Mouse (Mus musculus): ENCODE measurements around the gene Slc25a26. TPM values are rescaled to one million over a fixed set of nuclear protein-coding genes. Genes with fewer than 3 reads are reported as not detected.
A peak's percentile ranks its signal among the peaks of the same experiment; 100 is the strongest.

The Slc25a26 gene
- polyA plus RNA-seq, 1 experiment from 2014 or later = 5.4 TPM

DNA sequence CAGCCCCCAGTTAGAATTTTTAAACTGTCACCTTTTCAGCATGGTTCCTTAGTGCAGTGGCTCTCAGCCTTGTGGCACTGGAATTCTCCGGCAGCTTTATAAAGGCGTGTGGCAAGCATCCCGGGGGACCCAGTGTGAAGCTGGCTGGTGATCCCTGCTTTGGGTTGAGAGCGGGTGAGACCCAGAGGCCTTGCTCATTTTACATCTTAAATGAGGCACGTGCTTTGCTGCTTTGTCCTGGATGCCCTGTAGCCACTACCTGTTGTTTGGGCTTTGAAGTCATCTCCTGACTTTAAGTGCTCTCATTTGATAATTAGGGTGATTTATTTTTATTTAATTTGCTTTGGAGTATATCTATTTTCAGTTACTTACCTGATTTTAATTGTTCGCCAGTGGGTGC lies 7.8 kb downstream of the Slc25a26 start:
- Histone ChIP-seq H3K9ac (ENCODE audit: low read length) (no peak overlapping the region), H3K4me2 (replicated peaks; ENCODE audit: low read depth) (no peak overlapping the region), H3K4me3 (ENCODE audit: low read depth, low read length) (no peak overlapping the region), H3K27me3 (ENCODE audit: control insufficient read depth, insufficient read depth, low read length) (no peaks in the 10 kb centered on the region), H3K27ac (replicated peaks) (no peak overlapping the region), H3K4me1 (replicated peaks; ENCODE audit: control insufficient read depth, insufficient read depth) (no peaks in the 10 kb centered on the region), H3K36me3 (ENCODE audit: control insufficient read depth, insufficient read depth, low read length) (no peaks in the 10 kb centered on the region), H3K9me3 (ENCODE audit: control insufficient read depth, low read length) (no peaks in the 10 kb centered on the region)
- TF ChIP-seq EP300 (optimal IDR thresholded peaks at IDR 0.05) = no peak
- TF ChIP-seq CTCF (IDR thresholded peaks at IDR 0.05; ENCODE audit: low read depth) = no peak
- ATAC-seq (ENCODE audit: low FRiP score, low TSS enrichment) = no peak
- no peak for DNase-seq (ENCODE audit: low spot score)
- WGBS = 89% methylated on average over 6 of the region's 6 CpGs

DNA sequence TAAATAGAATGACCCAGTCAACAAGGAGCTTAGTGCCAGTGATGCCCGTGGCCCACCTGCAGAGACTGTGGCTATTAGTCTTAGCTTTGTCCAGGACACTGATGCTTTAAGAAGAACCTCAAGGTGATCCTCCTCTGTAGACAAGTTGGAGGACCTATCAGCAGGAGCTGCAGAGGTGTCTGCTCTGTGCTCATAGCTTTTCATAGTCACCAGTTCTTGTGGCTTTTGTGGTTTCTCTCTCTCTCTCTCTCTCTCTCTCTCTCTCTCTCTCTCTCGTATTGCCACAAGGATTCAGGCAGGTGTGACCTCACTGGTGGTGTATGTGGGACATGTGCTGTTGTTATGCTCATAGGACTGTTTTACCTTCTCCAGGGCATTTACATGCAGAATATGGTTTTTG lies 8.7 kb downstream of the Slc25a26 start:
- 73% methylated on average over 2 of the region's 2 CpGs for WGBS
- no peak for DNase-seq (ENCODE audit: low spot score)
- H3K27me3 ChIP-seq (ENCODE audit: control insufficient read depth, insufficient read depth, low read length) = no peaks in the 10 kb centered on the region

DNA sequence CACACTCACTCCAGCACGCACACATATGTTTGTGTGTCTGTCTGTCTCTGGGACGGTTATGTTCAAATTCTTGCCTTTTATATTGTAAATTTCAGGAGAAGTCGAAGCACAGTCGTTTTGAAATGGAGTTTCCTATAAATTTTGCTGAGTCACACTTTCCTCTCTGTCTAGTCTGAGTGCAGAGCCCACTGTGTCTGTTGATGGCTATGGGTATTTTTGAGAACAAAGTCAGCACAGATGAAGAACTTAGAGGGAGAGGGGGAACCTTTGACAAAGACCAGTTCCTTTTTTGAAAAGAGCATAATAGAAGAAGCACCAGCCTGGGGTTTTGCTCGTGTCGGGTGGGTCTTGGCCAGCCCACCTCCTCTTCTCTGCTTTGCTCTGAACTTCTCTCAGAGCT lies 9.1 kb downstream of the Slc25a26 start:
- no peak overlapping the region for H3K9ac ChIP-seq (ENCODE audit: low read length)
- H3K36me3 ChIP-seq (ENCODE audit: control insufficient read depth, insufficient read depth, low read length) = no peaks in the 10 kb centered on the region
- H3K4me3 ChIP-seq (ENCODE audit: low read depth, low read length) = no peak overlapping the region
- WGBS = 83% methylated on average over 6 of the region's 6 CpGs
- no peak overlapping the region for H3K27ac ChIP-seq (replicated peaks)
- no peaks in the 10 kb centered on the region for H3K4me1 ChIP-seq (replicated peaks; ENCODE audit: control insufficient read depth, insufficient read depth)
- DNase-seq (ENCODE audit: low spot score) (no peak), ATAC-seq (ENCODE audit: low FRiP score, low TSS enrichment) (no peak)
- TF ChIP-seq CTCF (IDR thresholded peaks at IDR 0.05; ENCODE audit: low read depth) = no peak
- no peak for TF ChIP-seq EP300 (optimal IDR thresholded peaks at IDR 0.05)
- H3K4me2 ChIP-seq (replicated peaks; ENCODE audit: low read depth) = no peak overlapping the region
- no peaks in the 10 kb centered on the region for H3K9me3 ChIP-seq (ENCODE audit: control insufficient read depth, low read length)
- no peaks in the 10 kb centered on the region for H3K27me3 ChIP-seq (ENCODE audit: control insufficient read depth, insufficient read depth, low read length)

More for the DNA sequence above, 8.7 kb downstream of the Slc25a26 start:
- TF ChIP-seq EP300 (optimal IDR thresholded peaks at IDR 0.05) = no peak
- no peak for ATAC-seq (ENCODE audit: low FRiP score, low TSS enrichment)
- H3K9me3 ChIP-seq (ENCODE audit: control insufficient read depth, low read length) = no peaks in the 10 kb centered on the region
- H3K9ac ChIP-seq (ENCODE audit: low read length) = no peak overlapping the region
- H3K4me3 ChIP-seq (ENCODE audit: low read depth, low read length) = no peak overlapping the region
- H3K27ac ChIP-seq (replicated peaks) = no peak overlapping the region
- no peaks in the 10 kb centered on the region for H3K36me3 ChIP-seq (ENCODE audit: control insufficient read depth, insufficient read depth, low read length)
- no peaks in the 10 kb centered on the region for H3K4me1 ChIP-seq (replicated peaks; ENCODE audit: control insufficient read depth, insufficient read depth)
- no peak overlapping the region for H3K4me2 ChIP-seq (replicated peaks; ENCODE audit: low read depth)

DNA sequence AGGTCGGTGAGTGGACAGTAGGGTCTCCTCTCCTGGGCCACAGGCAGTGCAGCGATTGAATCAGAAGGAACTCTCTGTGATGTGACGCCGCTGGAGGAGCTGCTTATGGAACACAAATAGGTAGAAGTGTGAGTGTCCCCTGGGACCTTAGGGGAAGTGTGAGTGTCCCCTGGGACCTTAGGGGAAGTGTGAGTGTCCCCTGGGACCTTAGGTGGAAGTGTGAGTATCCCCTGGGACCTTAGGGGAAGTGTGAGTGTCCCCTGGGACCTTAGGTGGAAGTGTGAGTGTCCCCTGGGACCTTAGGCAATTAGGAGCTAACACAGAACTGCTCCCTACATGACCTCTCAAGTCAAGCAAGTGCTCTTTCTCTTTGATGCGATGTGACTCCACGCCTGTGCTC lies 18.0 kb downstream of the Slc25a26 start:
- H3K9me3 ChIP-seq (ENCODE audit: control insufficient read depth, low read length) = no peaks in the 10 kb centered on the region
- WGBS = 94% methylated on average over 6 of the region's 6 CpGs
- DNase-seq (ENCODE audit: low spot score) (no peak), ATAC-seq (ENCODE audit: low FRiP score, low TSS enrichment) (no peak)
- TF ChIP-seq CTCF (IDR thresholded peaks at IDR 0.05; ENCODE audit: low read depth) (no peak), EP300 (optimal IDR thresholded peaks at IDR 0.05) (no peak)
- no peak overlapping the region for H3K27ac ChIP-seq (replicated peaks)
- no peaks in the 10 kb centered on the region for H3K36me3 ChIP-seq (ENCODE audit: control insufficient read depth, insufficient read depth, low read length)
- no peak overlapping the region for H3K4me3 ChIP-seq (ENCODE audit: low read depth, low read length)
- no peak overlapping the region for H3K9ac ChIP-seq (ENCODE audit: low read length)
- H3K27me3 ChIP-seq (ENCODE audit: control insufficient read depth, insufficient read depth, low read length) = no peaks in the 10 kb centered on the region
- H3K4me1 ChIP-seq (replicated peaks; ENCODE audit: control insufficient read depth, insufficient read depth) = no peaks in the 10 kb centered on the region
- no peak overlapping the region for H3K4me2 ChIP-seq (replicated peaks; ENCODE audit: low read depth)

GRCm38 (mm10) chr6:94524335-94524734 lies 24.2 kb downstream of the Slc25a26 start:
- Histone ChIP-seq H3K9ac (ENCODE audit: low read length) (no peak overlapping the region), H3K4me2 (replicated peaks; ENCODE audit: low read depth) (no peak overlapping the region), H3K27ac (replicated peaks) (no peak overlapping the region), H3K27me3 (ENCODE audit: control insufficient read depth, insufficient read depth, low read length) (no peaks in the 10 kb centered on the region), H3K36me3 (ENCODE audit: control insufficient read depth, insufficient read depth, low read length) (no peaks in the 10 kb centered on the region), H3K9me3 (ENCODE audit: control insufficient read depth, low read length) (no peaks in the 10 kb centered on the region), H3K4me3 (ENCODE audit: low read depth, low read length) (no peak overlapping the region), H3K4me1 (replicated peaks; ENCODE audit: control insufficient read depth, insufficient read depth) (no peaks in the 10 kb centered on the region)
- ATAC-seq (ENCODE audit: low FRiP score, low TSS enrichment) (no peak), DNase-seq (ENCODE audit: low spot score) (no peak)
- 21% methylated on average over 2 of the region's 2 CpGs for WGBS
- TF ChIP-seq EP300 (optimal IDR thresholded peaks at IDR 0.05) = no peak
- peak; percentile 82 for TF ChIP-seq CTCF (IDR thresholded peaks at IDR 0.05; ENCODE audit: low read depth)

GRCm38 (mm10) chr6:94530756-94531155 lies 30.6 kb downstream of the Slc25a26 start:
- Histone ChIP-seq H3K4me1 (replicated peaks; ENCODE audit: control insufficient read depth, insufficient read depth) (no peaks in the 10 kb centered on the region), H3K36me3 (ENCODE audit: control insufficient read depth, insufficient read depth, low read length) (no peaks in the 10 kb centered on the region), H3K4me3 (ENCODE audit: low read depth, low read length) (no peak overlapping the region), H3K4me2 (replicated peaks; ENCODE audit: low read depth) (no peak overlapping the region), H3K27me3 (ENCODE audit: control insufficient read depth, insufficient read depth, low read length) (no peaks in the 10 kb centered on the region), H3K9ac (ENCODE audit: low read length) (no peak overlapping the region), H3K9me3 (ENCODE audit: control insufficient read depth, low read length) (no peaks in the 10 kb centered on the region), H3K27ac (replicated peaks) (no peak overlapping the region; the same call in 1 of the 2 replicates)
- 45% methylated on average over 7 of the region's 7 CpGs for WGBS
- DNase-seq (ENCODE audit: low spot score) (peak; percentile 86), ATAC-seq (ENCODE audit: low FRiP score, low TSS enrichment) (peak; percentile 88)
- no peak for TF ChIP-seq EP300 (optimal IDR thresholded peaks at IDR 0.05)
- no peak for TF ChIP-seq CTCF (IDR thresholded peaks at IDR 0.05; ENCODE audit: low read depth)
